23 mouse cellular contexts compared by ENCODE assay signal in the genomic region with DNA sequence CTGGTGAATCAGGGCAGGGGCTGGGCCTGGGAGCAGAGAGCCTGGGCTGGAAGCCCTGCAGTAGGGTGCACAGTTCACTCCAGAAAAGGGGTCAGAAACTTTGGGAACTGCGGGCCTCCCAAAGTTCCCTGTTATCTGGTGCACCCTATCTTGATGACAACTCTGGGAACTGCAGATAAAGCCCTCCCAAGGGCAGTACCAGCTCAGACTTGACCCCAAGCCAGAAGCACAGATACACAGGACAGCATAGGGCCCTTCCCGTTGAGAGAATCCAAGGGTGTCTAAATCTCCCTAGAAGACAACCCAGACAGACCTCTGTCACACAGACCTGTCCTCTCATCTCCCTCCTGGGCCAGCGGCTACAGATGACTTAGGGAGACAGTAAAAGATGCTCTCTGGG.
"Had no signal": no experiment of that assay in that cellular context is flagged by ENCODE, and none has a peak within 500 bp of the region (broad histone marks: within the 10 kb centered on the region; RNA-seq: fewer than 3 reads in every experiment).

No protein-coding gene starts in this region.

- H3K4me3 ChIP-seq: heart, adult 2 months; heart, embryonic 13.5 days; heart, embryonic 15.5 days; hindbrain, embryonic 13.5 days; hindbrain, embryonic 15.5 days; kidney, embryonic 15.5 days; limb, embryonic 13.5 days; limb, embryonic 15.5 days; liver, embryonic 12.5 days had no signal

- H3K36me3 ChIP-seq: heart, embryonic 13.5 days; heart, embryonic 15.5 days; hindbrain, embryonic 13.5 days; hindbrain, embryonic 15.5 days; kidney, embryonic 15.5 days; limb, embryonic 13.5 days; limb, embryonic 15.5 days; liver, embryonic 12.5 days had no signal

- DNase-seq: gastrocnemius, postnatal 14 days; gastrocnemius, postnatal 36 days; heart, adult 11 months; heart, adult 2 months; heart, postnatal 14 days; heart, postnatal 36 days; kidney, adult 11 months; kidney, adult 2 months; kidney, adult 9 months; kidney, postnatal 14 days; layer of hippocampus, adult 9-11 months; layer of hippocampus, postnatal 36 days; left cerebral cortex, postnatal 4 days had no signal

- H3K27me3 ChIP-seq: heart, embryonic 13.5 days; heart, embryonic 15.5 days; hindbrain, embryonic 15.5 days; kidney, embryonic 15.5 days; limb, embryonic 13.5 days; limb, embryonic 15.5 days had no signal

- H3K27ac ChIP-seq: heart, adult 2 months; heart, embryonic 13.5 days; heart, embryonic 15.5 days; hindbrain, embryonic 13.5 days; hindbrain, embryonic 15.5 days; hindbrain, postnatal 0 days; kidney, embryonic 15.5 days; kidney, postnatal 0 days; limb, embryonic 13.5 days; limb, embryonic 15.5 days; liver, embryonic 12.5 days had no signal

- H3K4me1 ChIP-seq: hindbrain, embryonic 13.5 days; hindbrain, embryonic 15.5 days; limb, embryonic 15.5 days had no signal
